Mouse (Mus musculus): ENCODE measurements around the gene Taf5l. TPM values are rescaled to one million over a fixed set of nuclear protein-coding genes. Genes with fewer than 3 reads are reported as not detected.

The Taf5l gene
- polyA plus RNA-seq, 1 experiment: 27.3 TPM

DNA sequence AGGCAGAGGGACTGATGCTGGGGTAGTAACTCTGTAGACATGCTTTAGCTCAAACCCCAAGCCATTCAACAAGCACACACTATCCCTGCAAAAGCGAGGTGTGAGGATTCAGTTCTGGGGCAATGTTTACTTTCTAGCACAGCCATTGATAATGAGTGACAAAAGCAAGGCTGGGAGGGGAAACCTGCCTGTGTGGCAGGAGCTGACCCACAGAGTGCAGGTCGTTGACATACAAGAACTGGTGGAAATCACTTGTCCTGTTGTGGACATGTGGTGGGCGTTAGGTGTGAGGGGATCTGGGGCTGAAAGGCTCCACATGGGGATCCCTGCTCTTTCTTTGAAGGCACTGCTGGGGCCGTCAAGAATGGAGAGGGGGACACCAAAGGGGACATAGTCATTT, 31.4 kb upstream of the Taf5l start:
- WGBS: 79% methylated on average over 4 of the region's 4 CpGs
- H3K27ac ChIP-seq (ENCODE audit: insufficient read depth, low read length): no peak overlapping the region
- DNase-seq (ENCODE audit: low read depth in 1 of 2, low spot score in 2 of 2): no peak
- H3K4me1 ChIP-seq (ENCODE audit: control insufficient read depth, insufficient read depth, insufficient read length): no peaks in the 10 kb centered on the region; the same call in 1 of the 2 replicates
- H3K27me3 ChIP-seq (ENCODE audit: control insufficient read depth, insufficient read depth, low read length): no peaks in the 10 kb centered on the region
- H3K4me3 ChIP-seq (ENCODE audit: extremely low read depth, insufficient read depth, insufficient read length): no peak overlapping the region
- H3K36me3 ChIP-seq (ENCODE audit: control insufficient read depth, insufficient read depth, low read length): peaks cover 3% of the 10 kb centered on the region; the same call in 1 of the 2 replicates
- TF ChIP-seq CTCF (IDR thresholded peaks at IDR 0.05; ENCODE audit: extremely low read depth, insufficient read depth, insufficient read length, insufficient replicate concordance) (no peak), POLR2A (IDR thresholded peaks at IDR 0.05; ENCODE audit: low read depth, low read length) (no peak)

- Histone ChIP-seq H3K4me3 (ENCODE audit: extremely low read depth, insufficient read depth, insufficient read length) (no peak overlapping the region), H3K27me3 (ENCODE audit: control insufficient read depth, insufficient read depth, low read length) (no peaks in the 10 kb centered on the region), H3K27ac (ENCODE audit: insufficient read depth, low read length) (no peak overlapping the region), H3K4me1 (ENCODE audit: control insufficient read depth, insufficient read depth, insufficient read length) (no peaks in the 10 kb centered on the region; the same call in 1 of the 2 replicates), H3K36me3 (ENCODE audit: control insufficient read depth, insufficient read depth, low read length) (peaks cover 4% of the 10 kb centered on the region; the same call in 1 of the 2 replicates)
- TF ChIP-seq CTCF (IDR thresholded peaks at IDR 0.05; ENCODE audit: extremely low read depth, insufficient read depth, insufficient read length, insufficient replicate concordance) (peak; percentile 91; the same call in 1 of the 2 replicates), POLR2A (IDR thresholded peaks at IDR 0.05; ENCODE audit: low read depth, low read length) (no peak)
- WGBS: 25% methylated on average over 3 of the region's 3 CpGs
- peak in 1 of 2 experiments; percentile 55 for DNase-seq (ENCODE audit: low read depth in 1 of 2, low spot score in 2 of 2)
Measured at GRCm38 (mm10) chr8:124052110-124052509, 30.9 kb upstream of the Taf5l start.

- no peak overlapping the region for H3K27ac ChIP-seq (ENCODE audit: insufficient read depth, low read length)
- TF ChIP-seq CTCF (IDR thresholded peaks at IDR 0.05; ENCODE audit: extremely low read depth, insufficient read depth, insufficient read length, insufficient replicate concordance) (no peak), POLR2A (IDR thresholded peaks at IDR 0.05; ENCODE audit: low read depth, low read length) (no peak)
- H3K36me3 ChIP-seq (ENCODE audit: control insufficient read depth, insufficient read depth, low read length): peaks cover 19% of the 10 kb centered on the region
- no peaks in the 10 kb centered on the region for H3K4me1 ChIP-seq (ENCODE audit: control insufficient read depth, insufficient read depth, insufficient read length)
- no peak for DNase-seq (ENCODE audit: low read depth in 1 of 2, low spot score in 2 of 2)
- no peak overlapping the region for H3K4me3 ChIP-seq (ENCODE audit: extremely low read depth, insufficient read depth, insufficient read length)
- no peaks in the 10 kb centered on the region for H3K27me3 ChIP-seq (ENCODE audit: control insufficient read depth, insufficient read depth, low read length)
- WGBS: 83% methylated on average over 8 of the region's 8 CpGs
Measured at GRCm38 (mm10) chr8:124045856-124046255, 24.7 kb upstream of the Taf5l start.

DNA sequence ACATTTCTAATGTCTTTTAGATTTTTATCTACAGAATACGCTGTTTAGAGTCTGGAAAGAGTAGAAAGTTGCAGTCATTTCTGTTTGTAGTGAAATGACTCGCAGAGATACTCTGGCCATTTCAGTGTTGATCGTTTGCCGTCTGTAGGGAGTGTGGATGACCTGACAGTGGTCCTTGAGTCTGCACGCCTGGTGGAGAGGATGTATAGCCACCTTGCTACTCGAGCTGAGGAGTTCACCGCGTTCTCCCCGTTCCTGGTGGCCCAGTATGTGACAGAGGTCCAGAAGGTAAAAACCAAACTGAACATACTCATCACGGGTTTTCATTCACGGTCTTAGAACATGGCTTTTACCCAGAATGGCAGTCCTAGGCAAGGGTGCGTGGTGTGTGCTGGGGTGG, 23.7 kb upstream of the Taf5l start:
- no peak for DNase-seq (ENCODE audit: low read depth in 1 of 2, low spot score in 2 of 2)
- Histone ChIP-seq H3K36me3 (ENCODE audit: control insufficient read depth, insufficient read depth, low read length) (peaks cover 21% of the 10 kb centered on the region), H3K27ac (ENCODE audit: insufficient read depth, low read length) (no peak overlapping the region), H3K27me3 (ENCODE audit: control insufficient read depth, insufficient read depth, low read length) (no peaks in the 10 kb centered on the region), H3K4me1 (ENCODE audit: control insufficient read depth, insufficient read depth, insufficient read length) (no peaks in the 10 kb centered on the region), H3K4me3 (ENCODE audit: extremely low read depth, insufficient read depth, insufficient read length) (no peak overlapping the region)
- TF ChIP-seq CTCF (IDR thresholded peaks at IDR 0.05; ENCODE audit: extremely low read depth, insufficient read depth, insufficient read length, insufficient replicate concordance): no peak
- TF ChIP-seq POLR2A (IDR thresholded peaks at IDR 0.05; ENCODE audit: low read depth, low read length): no peak
- 96% methylated on average over 12 of the region's 12 CpGs for WGBS

DNA sequence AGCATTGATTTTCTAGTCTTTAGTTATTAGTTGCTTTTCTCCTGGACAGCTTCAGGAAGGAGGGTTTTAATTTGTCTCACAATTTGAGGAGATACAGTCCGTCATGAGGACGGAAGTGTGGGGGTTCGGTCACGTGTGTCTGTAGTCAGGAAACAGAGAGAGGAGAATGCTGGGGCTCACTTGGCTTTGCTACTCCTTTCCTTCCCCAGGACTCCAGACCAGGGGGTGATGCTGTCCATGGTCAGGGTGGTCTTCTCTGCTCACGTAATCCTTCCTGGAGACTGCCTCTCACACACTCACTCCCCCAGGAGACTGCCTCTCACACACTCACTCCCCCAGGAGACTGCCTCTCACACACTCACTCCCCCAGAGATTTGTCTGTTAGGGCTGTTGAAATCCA, 23.2 kb upstream of the Taf5l start:
- TF ChIP-seq CTCF (IDR thresholded peaks at IDR 0.05; ENCODE audit: extremely low read depth, insufficient read depth, insufficient read length, insufficient replicate concordance) (no peak), POLR2A (IDR thresholded peaks at IDR 0.05; ENCODE audit: low read depth, low read length) (no peak)
- Histone ChIP-seq H3K36me3 (ENCODE audit: control insufficient read depth, insufficient read depth, low read length) (peaks cover 24% of the 10 kb centered on the region), H3K4me1 (ENCODE audit: control insufficient read depth, insufficient read depth, insufficient read length) (no peaks in the 10 kb centered on the region), H3K27me3 (ENCODE audit: control insufficient read depth, insufficient read depth, low read length) (no peaks in the 10 kb centered on the region), H3K27ac (ENCODE audit: insufficient read depth, low read length) (no peak overlapping the region), H3K4me3 (ENCODE audit: extremely low read depth, insufficient read depth, insufficient read length) (no peak overlapping the region)
- 93% methylated on average over 5 of the region's 5 CpGs for WGBS
- DNase-seq (ENCODE audit: low read depth in 1 of 2, low spot score in 2 of 2): no peak

DNA sequence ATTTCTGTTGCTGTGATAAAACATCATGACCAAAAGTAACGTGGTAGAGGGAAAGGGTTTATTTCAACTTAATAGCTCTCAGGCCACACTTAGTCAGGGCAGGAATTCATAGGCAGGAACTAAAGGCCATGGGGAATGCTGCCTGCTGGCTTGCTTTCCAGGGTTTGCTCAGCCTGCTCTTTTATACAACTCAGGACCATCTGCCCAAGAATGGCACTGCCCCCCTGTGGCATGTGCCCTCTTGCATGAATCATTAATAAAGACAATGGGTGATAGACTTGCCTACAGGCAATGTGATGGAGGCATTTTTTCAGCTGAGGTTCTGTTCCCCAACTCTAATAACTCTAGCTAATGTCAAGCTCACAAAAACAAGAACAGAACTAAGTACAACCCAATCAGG, 21.0 kb upstream of the Taf5l start:
- TF ChIP-seq POLR2A (IDR thresholded peaks at IDR 0.05; ENCODE audit: low read depth, low read length) (no peak), CTCF (IDR thresholded peaks at IDR 0.05; ENCODE audit: extremely low read depth, insufficient read depth, insufficient read length, insufficient replicate concordance) (no peak)
- H3K27ac ChIP-seq (ENCODE audit: insufficient read depth, low read length): no peak overlapping the region
- H3K27me3 ChIP-seq (ENCODE audit: control insufficient read depth, insufficient read depth, low read length): no peaks in the 10 kb centered on the region
- H3K36me3 ChIP-seq (ENCODE audit: control insufficient read depth, insufficient read depth, low read length): peaks cover 37% of the 10 kb centered on the region
- WGBS: 93% methylated on average over 1 of the region's 1 CpGs
- H3K4me3 ChIP-seq (ENCODE audit: extremely low read depth, insufficient read depth, insufficient read length): no peak overlapping the region
- no peak for DNase-seq (ENCODE audit: low read depth in 1 of 2, low spot score in 2 of 2)
- H3K4me1 ChIP-seq (ENCODE audit: control insufficient read depth, insufficient read depth, insufficient read length): no peaks in the 10 kb centered on the region

- WGBS: 91% methylated on average over 4 of the region's 4 CpGs
- no peak for DNase-seq (ENCODE audit: low read depth in 1 of 2, low spot score in 2 of 2)
- H3K27ac ChIP-seq (ENCODE audit: insufficient read depth, low read length): no peak overlapping the region
- H3K36me3 ChIP-seq (ENCODE audit: control insufficient read depth, insufficient read depth, low read length): peaks cover 41% of the 10 kb centered on the region
- TF ChIP-seq CTCF (IDR thresholded peaks at IDR 0.05; ENCODE audit: extremely low read depth, insufficient read depth, insufficient read length, insufficient replicate concordance) (no peak), POLR2A (IDR thresholded peaks at IDR 0.05; ENCODE audit: low read depth, low read length) (no peak)
- H3K4me1 ChIP-seq (ENCODE audit: control insufficient read depth, insufficient read depth, insufficient read length): no peaks in the 10 kb centered on the region
- no peaks in the 10 kb centered on the region for H3K27me3 ChIP-seq (ENCODE audit: control insufficient read depth, insufficient read depth, low read length)
- H3K4me3 ChIP-seq (ENCODE audit: extremely low read depth, insufficient read depth, insufficient read length): no peak overlapping the region
Measured at GRCm38 (mm10) chr8:124039351-124039750, 18.2 kb upstream of the Taf5l start.

Data from spleen, adult 2 months (tissue).